Mouse (Mus musculus) stomach, postnatal 0 days (tissue): Measurements from ENCODE around the gene Palld. TPM values are rescaled to one million over a fixed set of nuclear protein-coding genes. Genes with fewer than 3 reads are reported as not detected.

Experiments used
- ATAC-seq: fragments of 200-750 bp; cut with Nextera tagmentation; 2 replicates; pipeline ENCODE4 v1.8.0; 2017; ENCODE audit not compliant: low FRiP score, low TSS enrichment
- DNase-seq: peaks from one replicate; pipeline ENCODE4 v3.0.0-alpha.2; 2016; ENCODE audit warnings: low spot score
- H3K27ac ChIP-seq: fragments of 300-500 bp; sonication (generic); replicated peaks from 2 replicates; pipeline ENCODE4 v1.5.1; 2014; ENCODE audit warnings: mild to moderate bottlenecking, control low read depth
- H3K27me3 ChIP-seq: fragments of 300-500 bp; sonication (generic); 2 replicates; pipeline ENCODE4 v1.6.1; 2014; ENCODE audit warnings: low read length; ENCODE audit not compliant: control insufficient read depth, insufficient read depth
- H3K36me3 ChIP-seq: fragments of 300-500 bp; sonication (generic); 2 replicates; pipeline ENCODE4 v1.6.1; 2014; ENCODE audit warnings: low read length, mixed read lengths; ENCODE audit not compliant: control insufficient read depth, insufficient read depth
- H3K4me1 ChIP-seq: fragments of 300-500 bp; sonication (generic); replicated peaks from 2 replicates; pipeline ENCODE4 v1.6.1; 2014; ENCODE audit warnings: antibody characterized with exemption; ENCODE audit not compliant: control insufficient read depth, insufficient read depth
- H3K4me2 ChIP-seq: fragments of 300-500 bp; sonication (generic); replicated peaks from 2 replicates; pipeline ENCODE4 v1.6.1; 2014; ENCODE audit warnings: low read depth, mild to moderate bottlenecking, control low read depth, moderate library complexity
- H3K4me3 ChIP-seq: fragments of 300-500 bp; sonication (generic); 2 replicates; pipeline ENCODE4 v1.5.1; 2014; ENCODE audit warnings: low read depth, low read length, control low read depth
- H3K9ac ChIP-seq: fragments of 300-500 bp; sonication (generic); 2 replicates; pipeline ENCODE4 v1.6.1; 2014; ENCODE audit warnings: mild to moderate bottlenecking, low read length, control low read depth, mixed read lengths
- H3K9me3 ChIP-seq: fragments of 300-500 bp; sonication (generic); 2 replicates; pipeline ENCODE4 v1.6.1; 2016; ENCODE audit warnings: low read length; ENCODE audit not compliant: control insufficient read depth
- CTCF ChIP-seq: IDR thresholded peaks from 2 replicates; pipeline ENCODE4 v1.5.1; 2016; ENCODE audit warnings: antibody characterized with exemption, low read depth, mild to moderate bottlenecking, moderate library complexity
- EP300 ChIP-seq: optimal IDR thresholded peaks from 2 replicates; pipeline ENCODE3; 2016; ENCODE audit warnings: antibody characterized with exemption
- WGBS: fragments of 180-500 bp; shearing (Covaris S2); extraction: QIAGEN DNeasy Blood & Tissue Kit; methylation state at CpG from one replicate; pipeline ENCODE4 v1.1.7; 2014; 5-methylcytosine and 5-hydroxymethylcytosine counted together
- polyA plus RNA-seq: library from polyadenylated mRNA; unstranded; fragments of >200 nt; fragmentation: Nextera tagmentation; extraction: Ambion mirVana; gene quantifications from 2 replicates; pipeline ENCODE4 v1.2.1, GENCODE M21; 2015

Palld gene
- polyA plus RNA-seq, 1 experiment from 2014 or later, result 71.0 TPM

DNA sequence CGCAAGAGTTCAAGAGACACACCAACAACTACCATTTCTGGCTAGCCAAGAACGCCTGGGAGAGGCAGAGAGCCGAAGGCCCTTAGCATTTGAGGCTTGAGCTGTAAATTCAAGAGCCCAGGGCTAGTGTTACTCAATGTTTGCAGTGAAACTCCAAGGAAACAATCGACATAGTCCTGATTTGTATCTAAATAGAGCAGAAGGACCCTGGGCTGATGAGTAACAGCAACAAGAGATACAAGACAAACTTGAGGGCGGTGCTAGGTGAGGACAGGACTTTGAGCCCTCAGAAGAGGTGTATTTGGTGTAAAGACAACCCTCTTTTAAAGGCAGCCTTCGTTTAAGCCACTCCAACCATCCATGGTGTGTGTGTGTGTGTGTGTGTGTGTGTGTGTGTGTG is 290.7 kb downstream of the Palld start:
- DNase-seq, result no peak
- Histone ChIP-seq H3K27me3 (no peaks in the 10 kb centered on the region), H3K9ac (no peak overlapping the region), H3K4me2 (no peak overlapping the region), H3K27ac (no peak overlapping the region), H3K4me3 (no peak overlapping the region), H3K9me3 (no peaks in the 10 kb centered on the region), H3K36me3 (no peaks in the 10 kb centered on the region), H3K4me1 (no peaks in the 10 kb centered on the region; the same call in 1 of the 2 replicates)
- ATAC-seq, result peak; percentile 30; the same call in 1 of the 2 replicates
- WGBS, result 74% methylated on average over 6 of the region's 6 CpGs
- TF ChIP-seq EP300, result no peak
- no peak for TF ChIP-seq CTCF

DNA sequence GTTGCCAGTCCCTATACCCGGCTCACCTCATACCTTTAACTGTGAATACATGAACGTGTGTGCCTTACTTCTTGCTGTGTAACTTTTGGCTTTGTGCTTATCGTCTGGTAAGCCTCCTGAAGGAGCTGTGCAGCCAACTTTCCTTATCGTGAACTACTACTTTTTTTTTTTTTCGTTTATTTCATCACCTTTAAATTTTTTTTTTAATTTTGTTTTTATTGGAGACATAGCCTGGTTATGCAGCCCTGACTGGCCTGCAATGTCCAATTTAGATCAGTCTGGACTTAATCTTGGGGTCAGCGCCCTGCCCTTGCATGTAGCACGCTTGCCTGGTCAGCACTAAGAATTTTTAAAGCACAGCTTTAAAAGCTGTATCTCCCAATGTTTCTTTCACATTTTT is 291.4 kb downstream of the Palld start:
- DNase-seq (no peak), ATAC-seq (no peak)
- WGBS, result 78% methylated on average over 7 of the region's 7 CpGs
- no peaks in the 10 kb centered on the region for H3K36me3 ChIP-seq
- H3K4me2 ChIP-seq, result no peak overlapping the region
- H3K9ac ChIP-seq, result no peak overlapping the region
- no peak for TF ChIP-seq EP300
- no peak for TF ChIP-seq CTCF
- H3K27ac ChIP-seq, result no peak overlapping the region
- no peaks in the 10 kb centered on the region; the same call in 1 of the 2 replicates for H3K4me1 ChIP-seq
- H3K27me3 ChIP-seq, result no peaks in the 10 kb centered on the region
- no peak overlapping the region for H3K4me3 ChIP-seq
- H3K9me3 ChIP-seq, result no peaks in the 10 kb centered on the region

DNA sequence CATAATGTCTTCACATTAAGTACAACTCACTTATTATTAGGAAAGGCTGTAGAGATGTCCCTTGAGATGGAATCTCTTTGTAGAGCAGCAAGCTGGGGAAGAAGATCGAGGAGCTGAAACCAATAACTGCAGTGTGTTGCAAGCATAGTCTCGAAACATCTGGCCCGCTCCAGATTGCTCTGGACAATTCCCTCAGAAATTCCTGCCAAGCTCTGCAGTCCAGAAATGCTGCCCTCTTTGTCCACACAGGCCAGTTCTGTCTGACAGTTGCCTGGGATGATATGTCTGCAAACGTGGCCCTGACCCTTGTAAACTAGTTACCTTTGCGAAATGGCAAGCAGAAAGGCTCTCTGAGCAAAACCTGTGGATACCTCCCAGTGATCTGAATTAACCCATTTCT is 291.9 kb downstream of the Palld start:
- Histone ChIP-seq H3K4me2 (no peak overlapping the region), H3K27me3 (no peaks in the 10 kb centered on the region), H3K4me1 (no peaks in the 10 kb centered on the region; the same call in 1 of the 2 replicates), H3K9me3 (no peaks in the 10 kb centered on the region), H3K9ac (no peak overlapping the region), H3K36me3 (no peaks in the 10 kb centered on the region), H3K27ac (no peak overlapping the region), H3K4me3 (no peak overlapping the region)
- 65% methylated on average over 5 of the region's 5 CpGs for WGBS
- no peak for ATAC-seq
- no peak for DNase-seq
- TF ChIP-seq CTCF (no peak), EP300 (no peak)

DNA sequence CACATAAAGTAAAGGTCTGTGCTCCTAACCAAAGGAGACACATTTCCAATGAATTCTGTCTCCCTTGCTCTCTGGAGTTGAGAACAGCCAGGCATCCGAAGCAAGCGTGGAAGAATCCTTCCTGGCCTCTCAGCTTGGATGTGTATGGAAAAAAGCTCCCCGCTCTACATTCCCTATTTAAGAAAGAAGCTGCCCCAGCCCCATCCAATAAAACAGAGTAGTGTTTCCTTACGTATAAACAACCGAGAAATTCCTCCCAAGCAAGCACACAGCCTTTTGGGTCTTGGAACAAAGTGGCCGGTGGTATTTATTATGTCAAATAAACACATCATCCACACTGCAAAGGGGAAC is 295.1 kb downstream of the Palld start:
- 27% methylated on average over 6 of the region's 6 CpGs for WGBS
- Histone ChIP-seq H3K4me3 (no peak overlapping the region), H3K9ac (no peak overlapping the region), H3K27me3 (no peaks in the 10 kb centered on the region), H3K4me2 (no peak overlapping the region), H3K4me1 (no peaks in the 10 kb centered on the region; the same call in 1 of the 2 replicates), H3K9me3 (no peaks in the 10 kb centered on the region), H3K36me3 (no peaks in the 10 kb centered on the region), H3K27ac (peak overlapping the region; percentile 86)
- TF ChIP-seq EP300 (no peak), CTCF (no peak)
- ATAC-seq (peak; percentile 58; the same call in 1 of the 2 replicates), DNase-seq (no peak)

DNA sequence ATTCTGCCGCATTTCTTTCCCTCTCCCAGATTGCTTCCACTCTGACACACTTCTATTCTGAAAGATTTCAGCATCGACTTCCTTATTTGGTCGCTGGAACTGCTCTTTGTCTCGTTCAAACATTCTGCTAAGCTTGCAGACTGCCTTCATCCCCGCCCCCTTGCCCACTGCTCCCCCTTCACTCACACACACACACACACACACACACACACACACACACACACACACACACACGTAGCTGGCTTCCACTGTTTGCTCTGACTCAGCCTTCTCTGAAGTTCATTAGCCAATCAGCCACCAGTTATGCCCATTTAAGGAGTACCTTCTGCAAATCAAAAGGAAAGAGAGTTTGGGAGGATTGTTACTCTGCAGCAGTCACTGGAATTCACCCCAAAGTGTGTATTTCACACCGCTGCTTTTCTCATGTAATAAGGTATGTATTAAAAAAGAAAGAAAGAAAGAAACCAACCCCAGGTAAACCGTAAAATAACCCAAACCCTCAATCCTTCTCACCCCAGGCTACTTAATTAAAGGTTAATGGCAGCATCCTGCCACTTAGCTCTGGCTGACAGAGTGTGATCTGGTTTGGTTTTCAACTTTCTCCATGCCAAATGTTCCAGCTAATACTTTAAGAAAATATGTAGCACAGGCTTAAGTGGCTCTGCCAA is 295.6 kb downstream of the Palld start:
- DNase-seq, result peak; percentile 93
- Histone ChIP-seq H3K27me3 (no peaks in the 10 kb centered on the region), H3K4me1 (no peaks in the 10 kb centered on the region; the same call in 1 of the 2 replicates), H3K27ac (peak overlapping the region; percentile 86), H3K9ac (no peak overlapping the region), H3K36me3 (no peaks in the 10 kb centered on the region), H3K4me3 (no peak overlapping the region), H3K4me2 (no peak overlapping the region), H3K9me3 (no peaks in the 10 kb centered on the region)
- TF ChIP-seq EP300, result peak; percentile 56
- TF ChIP-seq CTCF, result no peak
- peak; percentile 95 for ATAC-seq
- WGBS, result 9% methylated on average over 8 of the region's 8 CpGs

DNA sequence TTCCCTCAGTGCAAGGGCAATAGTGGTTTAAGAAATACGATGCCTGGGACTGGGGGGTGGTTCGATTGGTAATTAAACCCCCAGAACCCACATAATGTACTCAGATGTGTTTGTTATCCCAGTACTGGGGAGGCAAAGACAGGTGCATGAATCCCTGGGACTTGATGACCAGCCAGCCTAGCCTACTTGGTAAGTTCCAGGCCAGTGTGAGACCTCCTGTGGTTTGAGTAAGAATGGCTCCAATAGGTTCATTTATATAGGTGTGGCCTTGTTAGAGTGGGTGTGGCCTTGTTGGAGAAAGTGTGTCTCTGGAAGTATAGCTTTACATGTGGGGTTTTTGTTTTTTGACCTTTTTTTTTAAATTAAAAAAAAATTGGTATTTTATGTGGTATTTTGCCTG is 297.6 kb downstream of the Palld start:
- H3K27me3 ChIP-seq, result no peaks in the 10 kb centered on the region
- H3K4me2 ChIP-seq, result no peak overlapping the region
- no peak overlapping the region for H3K4me3 ChIP-seq
- ATAC-seq, result no peak
- no peaks in the 10 kb centered on the region for H3K4me1 ChIP-seq
- H3K9ac ChIP-seq, result no peak overlapping the region
- TF ChIP-seq EP300, result no peak
- H3K27ac ChIP-seq, result no peak overlapping the region
- DNase-seq, result no peak
- H3K36me3 ChIP-seq, result no peaks in the 10 kb centered on the region
- no peaks in the 10 kb centered on the region for H3K9me3 ChIP-seq
- WGBS, result 88% methylated on average over 2 of the region's 2 CpGs
